Mouse (Mus musculus): ENCODE measurements at regions not wholly inside any gene's neighbourhood (a gene's known extent, or its start where the extent isn't known, plus 50 kb on each side); places are given as distances from the start of the nearest gene placed in this dataset.
A peak's percentile ranks its signal among the peaks of the same experiment; 100 is the strongest.

DNA sequence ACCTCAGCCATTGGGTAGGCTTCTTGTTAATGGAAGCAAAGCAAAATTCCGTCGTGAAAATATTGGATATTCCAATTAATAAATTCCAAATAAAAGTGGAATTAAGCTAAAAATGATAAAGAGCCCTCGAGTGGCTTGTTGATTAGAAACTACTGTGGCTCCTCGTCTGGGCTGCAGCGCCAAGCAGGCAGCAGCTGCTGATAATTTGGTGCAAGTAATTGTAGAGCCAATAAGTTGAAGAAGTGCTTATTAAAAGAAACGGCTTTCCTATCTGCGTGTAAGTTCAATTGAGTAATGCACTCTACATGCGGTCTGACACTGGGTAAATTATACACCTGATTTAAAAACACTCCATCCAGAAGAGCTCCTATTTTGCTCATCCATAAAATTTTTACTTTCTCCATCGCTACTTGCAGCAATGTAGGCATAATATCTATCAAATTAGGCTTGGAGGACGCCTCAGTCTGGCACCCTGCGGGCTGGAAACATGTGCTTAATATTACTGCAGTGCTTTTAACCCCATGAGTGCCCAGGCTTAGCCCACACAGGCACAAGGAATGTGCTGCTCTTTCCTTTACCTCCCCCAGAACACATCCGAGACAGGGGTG, 171.7 kb upstream of the Dnajc19 start:
- no peak for DNase-seq (ENCODE audit: extremely low read depth, insufficient read length, low spot score)

DNA sequence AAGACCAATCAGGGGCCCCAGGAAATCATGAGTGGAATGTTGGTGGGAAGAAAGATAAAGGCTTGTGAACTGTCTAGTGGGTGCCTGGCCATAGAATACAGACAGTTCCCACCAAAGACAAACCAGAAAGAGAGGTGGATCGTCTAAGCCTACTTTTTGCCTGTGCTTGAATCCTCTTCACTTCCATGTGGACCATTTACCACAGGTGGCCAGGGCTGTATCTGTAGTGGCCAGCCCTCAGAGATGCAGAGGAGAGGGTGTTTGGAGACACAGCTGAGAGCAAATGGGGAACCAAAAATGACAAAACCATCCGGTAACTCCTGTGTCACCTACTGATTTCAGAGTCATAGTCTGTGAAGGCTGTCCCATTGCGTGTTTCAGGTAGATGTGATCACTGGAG, 161.0 kb upstream of the Dnajc19 start:
- DNase-seq (ENCODE audit: extremely low read depth, insufficient read length, low spot score), result no peak

DNA sequence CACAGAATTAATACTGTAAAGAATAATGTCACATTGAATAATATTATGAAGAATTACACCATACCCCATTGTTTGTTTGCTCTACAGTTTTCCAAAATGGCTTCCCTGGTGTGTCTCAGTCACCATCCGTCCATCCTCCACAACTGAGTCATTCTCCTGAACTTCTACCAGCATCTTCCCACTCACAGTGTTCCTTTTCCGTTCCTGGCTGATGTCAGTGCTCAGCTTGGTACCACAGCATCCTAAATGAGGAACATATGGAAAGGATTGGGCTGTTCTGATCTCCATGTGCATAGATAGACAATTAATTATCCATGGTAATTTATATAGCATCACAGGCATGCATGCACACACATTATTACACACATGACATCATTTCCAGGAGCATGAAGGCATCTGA, 158.9 kb upstream of the Dnajc19 start:
- DNase-seq (ENCODE audit: extremely low read depth, insufficient read length, low spot score), result no peak

DNA sequence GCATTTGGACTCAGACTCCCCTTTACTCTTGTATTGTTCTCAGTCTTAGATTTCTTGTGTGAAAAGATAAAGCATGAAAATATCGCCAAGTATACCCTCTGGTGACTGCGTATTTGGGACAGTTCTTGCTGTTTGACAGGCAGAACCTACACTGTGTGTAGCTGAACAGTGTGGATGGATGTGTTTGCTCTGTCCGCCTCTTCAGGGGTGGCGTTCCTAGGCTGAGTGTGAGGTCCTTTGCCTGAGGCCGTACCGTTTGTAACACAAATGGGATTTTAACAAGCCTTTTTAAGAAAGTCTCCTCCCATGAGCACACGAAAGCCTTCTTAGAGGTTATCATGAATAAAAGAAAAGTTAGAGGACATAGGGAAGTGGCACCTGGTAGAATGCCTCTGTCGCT, 153.3 kb upstream of the Dnajc19 start:
- DNase-seq (ENCODE audit: extremely low read depth, insufficient read length, low spot score), result no peak

DNA sequence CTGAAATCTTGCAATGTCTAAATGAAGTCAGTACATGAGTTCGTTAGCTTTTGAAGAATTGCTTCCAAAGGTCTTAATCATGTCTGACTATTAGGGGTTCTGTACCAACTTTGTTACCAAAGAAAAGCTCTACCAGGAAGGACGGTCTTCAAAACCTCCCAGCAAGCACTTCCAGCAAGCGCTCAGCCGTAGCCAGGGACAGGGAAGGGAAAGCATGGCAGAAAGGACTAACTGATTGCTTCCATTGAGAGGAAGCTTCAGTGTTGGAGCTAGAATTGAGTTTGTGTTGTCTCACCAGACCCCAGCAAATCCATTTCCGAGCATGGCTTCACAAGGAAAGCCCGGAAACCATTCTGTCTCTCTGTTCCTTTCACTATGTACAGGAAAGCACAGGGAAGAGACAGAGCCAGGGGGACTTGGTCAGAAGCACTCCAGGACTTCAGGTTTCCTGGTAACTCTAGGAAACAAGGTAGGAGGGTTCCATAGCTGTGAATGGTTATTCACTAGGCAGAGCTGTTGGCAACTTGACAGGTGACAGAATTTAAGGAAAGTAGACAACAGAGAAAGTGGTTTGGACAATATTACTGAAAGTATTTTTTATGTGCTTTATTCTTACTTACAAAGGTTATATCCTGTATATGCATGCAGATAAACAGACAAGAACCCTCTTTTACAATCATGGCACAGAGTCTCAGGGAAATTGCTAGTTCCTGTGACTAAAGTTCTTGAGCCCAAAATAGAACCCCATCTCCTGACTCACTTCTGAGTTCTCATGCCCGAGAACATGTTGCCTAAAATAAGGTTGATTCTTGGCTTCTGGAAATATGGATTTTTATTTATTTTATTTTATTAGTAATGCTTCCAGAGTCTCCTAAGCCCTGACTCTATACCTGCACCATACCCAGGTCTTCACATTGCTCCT, 151.5 kb upstream of the Dnajc19 start:
- DNase-seq (ENCODE audit: extremely low read depth, insufficient read length, low spot score), result no peak

DNA sequence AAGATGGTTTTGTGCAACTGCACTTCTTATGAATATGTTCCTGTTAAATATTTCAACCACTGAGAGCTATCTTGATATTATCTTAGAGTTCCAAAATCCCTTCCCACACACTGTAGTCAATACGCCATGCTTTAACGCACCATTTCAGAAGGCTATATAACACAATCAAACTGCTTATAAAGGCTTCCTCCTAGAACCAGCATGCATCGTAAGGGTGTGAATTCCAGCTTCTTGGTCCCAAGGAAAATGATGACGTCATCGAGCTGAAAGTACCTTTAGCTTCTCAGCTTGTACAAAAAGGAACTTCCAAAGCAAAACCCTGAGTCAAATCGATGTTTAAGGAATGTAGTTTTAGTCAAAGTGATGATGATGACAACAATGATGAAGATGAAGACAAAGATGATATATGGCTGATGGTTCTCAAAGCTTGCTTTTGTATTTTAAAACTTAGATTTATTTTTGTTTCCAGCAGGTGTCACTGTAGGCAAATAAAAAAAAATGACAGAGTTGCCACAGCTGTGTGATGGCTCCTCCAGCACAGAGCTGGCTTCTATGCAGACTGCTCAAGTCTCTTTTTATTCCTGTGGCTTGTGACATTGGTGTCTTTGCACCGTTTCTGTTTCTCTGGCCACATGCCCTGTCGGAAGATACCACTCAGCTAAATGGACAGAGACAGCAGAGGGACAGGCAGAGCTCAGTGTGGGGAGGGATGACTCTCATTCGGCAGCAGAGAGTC, 150.6 kb upstream of the Dnajc19 start:
- DNase-seq (ENCODE audit: extremely low read depth, insufficient read length, low spot score), result peak; percentile 34

DNA sequence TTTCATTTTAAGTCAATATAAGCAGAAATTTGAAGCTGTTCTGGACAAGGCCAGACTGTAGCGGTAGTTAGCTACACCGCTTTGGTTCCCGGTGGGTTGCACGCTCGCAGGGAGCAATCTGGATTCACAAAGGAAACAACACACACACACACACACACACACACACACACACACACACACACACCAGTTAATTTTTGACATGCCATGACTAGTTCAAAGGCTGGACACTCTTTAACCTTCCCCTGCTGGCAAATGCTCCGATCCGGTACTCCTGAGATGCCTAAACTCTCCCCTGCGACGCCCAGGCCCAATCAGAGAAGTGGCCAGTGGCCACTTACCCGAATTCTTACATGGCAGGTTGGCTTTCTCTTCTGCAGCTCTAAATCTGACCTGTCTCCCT, 141.2 kb upstream of the Dnajc19 start:
- DNase-seq (ENCODE audit: extremely low read depth, insufficient read length, low spot score), result no peak

DNA sequence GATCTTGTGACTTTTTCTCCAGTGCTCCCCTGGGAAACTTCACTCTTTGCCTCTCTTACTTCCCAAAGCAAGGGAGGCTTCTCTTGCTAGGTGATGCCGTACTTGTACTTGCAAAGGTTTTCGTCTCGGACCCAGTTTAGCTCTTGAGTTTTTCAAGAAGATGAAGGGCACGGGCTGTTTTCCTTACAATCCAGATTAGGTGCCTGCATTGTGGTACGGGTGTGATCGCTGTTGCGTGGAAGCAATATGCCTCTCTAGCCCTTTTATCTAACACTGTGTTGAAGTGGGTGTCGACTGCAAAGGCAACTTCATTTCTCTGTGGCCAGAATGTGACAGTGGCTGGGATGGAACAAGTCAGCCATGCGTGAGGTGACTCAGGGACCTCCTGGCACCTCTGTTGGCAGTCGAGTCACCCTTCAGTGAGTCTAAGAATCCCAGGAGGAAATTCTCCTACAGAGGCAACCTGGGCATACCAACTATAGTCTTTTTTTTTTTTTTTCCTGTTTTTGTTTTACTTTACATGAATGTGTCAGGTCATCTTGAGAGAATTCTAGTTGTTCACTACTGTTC, 138.7 kb upstream of the Dnajc19 start:
- peak; percentile 41 for DNase-seq (ENCODE audit: extremely low read depth, insufficient read length, low spot score)

DNA sequence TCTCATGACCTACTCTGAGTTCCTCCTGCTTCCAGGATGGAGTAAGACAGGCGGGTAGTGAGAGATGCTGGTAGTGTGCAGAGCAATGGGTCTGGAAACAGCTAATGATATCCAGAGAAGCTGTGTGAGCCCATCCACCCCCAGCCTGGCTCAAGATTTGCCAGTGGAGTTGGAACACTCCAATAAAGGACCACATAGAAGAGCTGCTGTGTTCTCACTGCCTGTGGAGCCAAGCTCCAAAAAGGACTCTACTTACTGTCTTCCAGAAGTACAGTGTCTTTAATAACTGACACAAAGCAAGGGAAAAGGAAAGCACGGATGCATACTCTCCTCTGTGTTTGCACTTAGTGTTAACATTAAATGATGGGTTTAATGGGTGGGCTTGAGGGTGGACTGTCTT, 138.0 kb upstream of the Dnajc19 start:
- no peak for DNase-seq (ENCODE audit: extremely low read depth, insufficient read length, low spot score)

DNA sequence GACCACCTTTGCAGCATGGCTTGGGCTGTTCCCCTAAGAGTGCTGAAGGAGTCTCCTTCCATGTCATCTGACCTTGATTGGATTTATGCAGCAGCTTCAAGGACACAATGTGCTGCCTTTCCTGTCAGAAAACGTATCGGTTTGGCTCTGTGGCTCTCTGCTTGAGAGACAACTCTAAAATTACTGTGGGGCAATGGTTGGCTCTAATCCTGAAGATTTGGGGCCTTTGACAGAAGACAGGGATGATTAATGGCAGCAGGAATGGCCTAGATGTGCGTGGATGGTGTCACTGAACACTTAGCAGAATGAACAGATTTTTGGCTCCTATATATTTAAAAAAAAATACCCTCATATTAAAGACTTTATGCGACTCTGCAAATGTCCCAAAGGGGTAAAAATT, 136.8 kb upstream of the Dnajc19 start:
- no peak for DNase-seq (ENCODE audit: extremely low read depth, insufficient read length, low spot score)

DNA sequence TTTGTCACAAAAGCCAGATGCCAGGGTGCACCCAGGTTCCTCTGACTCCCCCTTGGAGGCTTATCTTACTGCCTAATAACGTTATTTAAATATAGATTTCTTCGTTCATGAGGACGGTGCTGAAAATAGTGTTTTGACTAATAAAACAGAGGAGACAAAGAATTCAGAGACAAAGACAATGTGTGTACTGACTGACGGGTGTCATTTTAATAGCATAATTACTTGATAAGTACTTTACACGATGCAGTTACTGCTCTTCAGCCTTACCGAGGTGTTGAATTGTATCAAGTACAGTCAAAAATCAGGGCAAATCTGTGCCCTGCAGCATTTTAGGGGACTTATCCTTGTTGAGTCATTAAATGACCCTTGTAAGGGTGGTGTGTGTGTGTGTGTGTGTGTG, 133.1 kb upstream of the Dnajc19 start:
- DNase-seq (ENCODE audit: extremely low read depth, insufficient read length, low spot score), result no peak

DNA sequence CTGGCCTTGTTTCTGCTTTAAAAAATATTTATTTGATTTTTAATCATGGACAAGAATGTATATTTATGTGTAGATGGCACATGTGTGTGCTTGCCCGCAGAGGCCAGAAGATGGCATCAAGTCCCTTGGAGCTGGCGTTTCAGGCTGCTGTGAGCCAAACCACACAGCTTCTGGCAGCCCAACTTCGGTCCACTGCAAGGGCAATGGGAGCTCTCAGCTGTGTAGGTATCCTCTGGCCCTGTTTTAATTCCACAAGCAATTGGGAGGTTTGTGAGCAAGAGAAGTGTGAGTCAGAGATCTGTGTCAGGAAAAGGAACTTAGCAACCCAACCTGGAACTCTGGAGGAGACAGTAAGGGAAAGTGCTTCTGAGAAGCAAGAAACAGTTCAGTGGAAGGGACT, 125.3 kb upstream of the Dnajc19 start:
- peak; percentile 55 for DNase-seq (ENCODE audit: extremely low read depth, insufficient read length, low spot score)

DNA sequence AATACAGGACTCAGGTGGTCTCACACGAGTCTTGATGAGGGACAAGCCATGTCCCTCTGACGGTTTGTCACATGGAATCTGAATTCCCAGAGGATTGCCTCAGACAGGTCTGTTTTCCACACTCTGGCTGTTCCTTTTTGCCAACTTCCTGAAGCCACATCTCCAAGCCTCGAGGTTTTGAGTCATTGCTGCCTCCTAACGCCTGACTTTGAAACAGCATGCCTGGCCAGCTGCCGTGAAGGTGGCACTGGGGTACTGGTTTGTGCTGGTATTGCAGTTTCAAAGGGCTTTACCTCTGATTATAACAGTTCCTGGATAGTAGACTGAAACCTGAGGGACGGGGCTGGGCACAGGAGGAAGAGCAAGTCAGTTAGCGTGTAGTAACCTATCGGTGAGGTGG, 117.1 kb upstream of the Dnajc19 start:
- DNase-seq (ENCODE audit: extremely low read depth, insufficient read length, low spot score), result peak; percentile 36

DNA sequence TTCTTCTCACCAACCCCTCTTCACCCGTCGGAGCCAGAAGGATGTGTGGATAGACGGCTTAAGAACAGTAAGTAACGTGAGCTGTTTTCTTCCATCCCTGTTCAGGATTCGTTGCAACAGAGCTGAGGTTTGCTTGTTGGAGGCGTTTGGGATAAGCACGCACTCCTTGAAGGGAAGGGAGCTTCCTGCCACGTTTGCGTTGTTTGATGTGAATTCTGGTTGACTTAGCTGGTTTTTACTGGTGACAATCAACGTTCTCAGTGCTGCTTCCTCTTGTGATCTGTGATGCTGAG, 116.0 kb upstream of the Dnajc19 start:
- no peak for DNase-seq (ENCODE audit: extremely low read depth, insufficient read length, low spot score)

DNA sequence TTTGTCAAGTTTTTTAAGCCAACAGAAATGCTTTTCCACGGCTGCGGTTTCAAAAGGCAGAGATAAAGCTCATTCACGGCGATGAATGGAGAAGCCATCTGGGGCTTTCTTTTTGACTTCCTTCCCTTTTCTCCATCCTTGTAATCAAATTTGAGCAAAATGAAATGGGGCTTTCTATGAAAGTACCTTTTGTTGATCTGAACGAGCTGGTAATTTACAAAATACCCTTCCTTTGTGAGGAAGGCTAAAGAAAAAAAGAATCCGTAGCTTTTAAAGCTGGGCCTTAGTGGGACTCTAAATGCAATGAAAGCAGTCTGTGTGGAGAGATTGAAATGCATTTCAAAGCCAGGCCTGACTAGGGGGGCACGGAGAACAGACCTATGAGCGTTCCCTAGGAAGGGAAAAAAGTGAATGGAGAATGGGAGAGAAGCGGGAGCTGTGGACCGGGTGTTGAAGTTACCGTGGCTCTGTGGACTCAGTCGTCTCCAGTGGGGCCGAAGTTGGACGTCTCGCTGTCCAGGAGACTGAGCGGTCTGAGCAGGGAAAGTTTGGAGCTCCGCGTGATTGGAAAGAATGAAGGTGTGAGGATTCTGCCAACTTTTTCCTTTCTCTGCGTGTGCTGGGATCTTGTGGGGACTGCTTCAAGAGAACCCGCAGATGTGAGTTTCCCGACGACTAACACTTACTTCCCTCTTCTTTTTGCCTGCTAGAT, 115.5 kb upstream of the Dnajc19 start:
- DNase-seq (ENCODE audit: extremely low read depth, insufficient read length, low spot score), result no peak

DNA sequence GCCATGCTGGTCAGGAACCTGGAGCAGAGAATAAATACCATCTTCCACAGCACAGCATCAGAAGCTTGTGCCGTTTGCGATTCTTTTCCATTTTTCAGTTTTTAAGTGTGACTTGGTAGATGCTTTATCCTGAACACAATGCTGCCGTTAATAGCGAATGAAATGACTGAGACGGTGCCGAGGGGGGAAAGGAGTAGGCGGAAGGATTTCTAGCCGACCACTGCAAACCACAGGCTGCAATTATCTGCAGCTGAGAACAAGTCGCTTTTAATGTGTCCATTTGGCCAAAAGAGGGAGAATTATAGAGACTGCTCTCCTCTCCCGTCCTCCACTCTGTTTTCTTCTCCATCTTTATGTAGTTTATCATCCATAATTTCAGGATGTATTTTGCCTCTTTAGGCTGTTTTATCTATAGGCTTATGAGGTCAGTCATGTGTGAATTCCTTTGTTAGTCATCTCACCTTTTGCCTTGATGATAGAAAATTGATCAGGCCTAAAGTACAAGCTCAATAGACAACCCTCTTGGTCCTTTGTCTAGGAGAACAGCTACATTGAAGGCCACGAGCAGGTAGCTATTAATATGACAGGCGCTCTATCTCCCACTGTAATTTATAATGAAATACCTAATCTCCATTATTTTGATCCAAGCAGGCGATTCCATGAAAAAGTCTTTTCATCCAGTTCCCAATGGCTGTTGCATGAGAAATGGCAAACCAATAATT, 114.8 kb upstream of the Dnajc19 start:
- DNase-seq (ENCODE audit: extremely low read depth, insufficient read length, low spot score), result no peak

DNA sequence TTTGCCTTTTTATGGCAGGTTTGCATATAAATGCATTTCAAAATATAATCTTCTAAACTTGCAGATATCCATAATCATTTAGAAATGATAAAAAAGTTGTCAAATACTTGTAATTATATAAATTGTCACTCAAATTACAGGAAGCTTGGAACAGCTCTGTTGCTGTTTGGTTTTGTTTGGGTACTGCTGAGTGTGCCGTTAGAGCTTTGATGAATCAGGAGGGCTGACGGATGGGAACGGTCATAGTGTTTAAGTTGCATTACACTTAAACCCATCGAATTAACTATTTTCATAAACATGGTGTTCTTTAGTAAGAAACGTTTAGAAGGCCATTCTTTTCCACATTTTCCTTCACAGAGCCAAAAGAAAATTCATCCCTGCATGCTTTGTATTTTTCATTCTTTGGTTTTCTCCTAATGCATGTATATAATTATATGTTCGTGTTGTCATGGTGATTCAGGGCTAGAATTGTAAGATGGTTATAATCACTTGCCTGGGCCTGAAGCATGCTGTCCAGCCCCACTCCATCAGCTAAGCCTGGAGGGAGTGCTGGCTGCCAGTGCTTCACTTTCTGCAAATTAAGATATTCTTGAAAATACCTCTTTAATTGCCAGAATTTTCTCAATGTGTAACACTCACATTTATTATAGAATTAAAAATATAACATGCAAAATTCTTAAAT, 92.4 kb upstream of the Dnajc19 start:
- DNase-seq (ENCODE audit: extremely low read depth, insufficient read length, low spot score), result no peak

DNA sequence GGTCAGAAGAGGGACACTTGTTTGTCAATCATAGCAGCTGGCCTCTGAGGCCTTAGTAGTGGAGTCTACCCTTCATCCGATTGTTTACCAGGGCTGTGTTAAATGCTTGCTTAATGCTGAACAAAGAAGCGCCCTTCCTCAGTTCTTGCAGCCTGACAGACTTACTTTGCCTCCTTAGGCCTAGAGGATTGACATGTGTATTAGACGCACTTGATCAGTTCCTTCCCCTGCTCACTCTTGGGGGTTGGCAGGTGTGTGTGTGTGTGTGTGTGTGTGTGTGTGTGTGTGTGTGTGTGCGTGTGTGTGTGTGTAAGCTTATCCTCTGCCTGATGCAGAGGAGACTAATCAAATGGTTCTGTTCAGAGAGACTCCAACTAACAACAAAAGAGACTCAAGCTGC, 91.8 kb upstream of the Dnajc19 start:
- DNase-seq (ENCODE audit: extremely low read depth, insufficient read length, low spot score), result no peak

DNA sequence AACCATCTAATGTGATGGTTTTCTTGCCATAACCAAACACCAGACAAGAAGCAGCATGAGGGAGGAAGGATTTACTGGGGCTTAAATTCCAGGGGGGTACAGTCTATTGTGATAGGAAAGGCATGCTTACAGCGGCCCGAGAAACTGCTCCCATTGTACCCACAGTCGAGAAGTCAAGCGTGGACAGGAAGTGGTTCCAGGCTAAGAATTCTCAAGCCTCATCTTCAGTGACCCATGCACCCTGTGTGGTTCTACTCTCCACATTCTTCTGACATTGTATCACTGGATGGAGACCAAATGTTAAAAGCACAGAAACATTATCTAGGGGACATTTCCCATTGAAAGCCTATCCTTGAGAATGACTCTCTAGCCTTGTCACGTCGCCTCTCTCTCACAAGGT, 90.8 kb upstream of the Dnajc19 start:
- peak; percentile 29 for DNase-seq (ENCODE audit: extremely low read depth, insufficient read length, low spot score)

DNA sequence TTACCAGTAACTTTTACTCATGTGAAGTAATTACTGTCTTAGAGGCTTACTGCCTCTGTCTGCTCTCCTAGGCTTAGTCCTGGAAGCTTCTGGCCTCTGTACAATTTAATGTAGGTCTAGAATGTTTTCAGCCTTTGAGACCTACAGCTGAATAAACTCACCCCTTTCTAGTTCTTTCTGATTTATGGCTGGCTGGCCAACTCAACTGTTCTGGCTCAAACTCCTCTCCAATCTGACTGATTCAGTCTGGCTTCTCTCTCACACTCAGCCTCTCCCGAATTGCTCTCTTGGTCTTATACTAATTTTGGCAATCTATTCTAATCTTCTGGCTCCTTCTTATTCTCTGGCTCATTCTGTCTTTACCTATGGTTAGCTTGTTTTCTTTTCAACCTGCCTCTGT, 87.0 kb upstream of the Dnajc19 start:
- DNase-seq (ENCODE audit: extremely low read depth, insufficient read length, low spot score), result no peak

Measured in 3134 (cell line).